Mouse (Mus musculus) liver, postnatal 0 days (tissue): Measurements from ENCODE around the gene Ccnd3. TPM values are rescaled to one million over a fixed set of nuclear protein-coding genes. Genes with fewer than 3 reads are reported as not detected.
A peak's percentile ranks its signal among the peaks of the same experiment; 100 is the strongest.

Source experiments
- ATAC-seq: fragments of 200-750 bp; cut with Nextera tagmentation; 2 replicates; pipeline ENCODE4 v1.8.0; 2017; ENCODE audit warnings: mild to moderate bottlenecking, moderate library complexity
- DNase-seq: peaks from one replicate; pipeline ENCODE4 v3.0.0-alpha.2; 2016
- H3K27ac ChIP-seq: fragments of 300-500 bp; sonication (generic); 2 replicates; pipeline ENCODE4 v1.5.1; 2014; ENCODE audit warnings: antibody characterized with exemption, moderate library complexity, mild to moderate bottlenecking, low read depth
- H3K27me3 ChIP-seq: fragments of 300-500 bp; sonication (generic); 2 replicates; pipeline ENCODE4 v1.6.1; 2014; ENCODE audit warnings: low read length, control low read depth, mixed read lengths; ENCODE audit not compliant: insufficient read depth
- H3K36me3 ChIP-seq: fragments of 300-500 bp; sonication (generic); replicated peaks from 2 replicates; pipeline ENCODE4 v1.6.1; 2014; ENCODE audit warnings: mild to moderate bottlenecking, control low read depth, low read length, moderate library complexity, mixed read lengths; ENCODE audit not compliant: insufficient read depth
- H3K4me1 ChIP-seq: fragments of 300-500 bp; sonication (generic); 2 replicates; pipeline ENCODE4 v1.6.1; 2014; ENCODE audit warnings: antibody characterized with exemption, mild to moderate bottlenecking, control low read depth; ENCODE audit not compliant: insufficient read depth
- H3K4me2 ChIP-seq: fragments of 300-500 bp; sonication (generic); 2 replicates; pipeline ENCODE4 v1.6.1; 2014; ENCODE audit warnings: low read depth, mild to moderate bottlenecking, low read length, moderate library complexity, mixed read lengths
- H3K4me3 ChIP-seq: fragments of 300-500 bp; sonication (generic); 2 replicates; pipeline ENCODE4 v1.5.1; 2014; ENCODE audit warnings: low read depth, low read length
- H3K9ac ChIP-seq: fragments of 300-500 bp; sonication (generic); replicated peaks from 2 replicates; pipeline ENCODE4 v1.6.1; 2014; ENCODE audit warnings: mild to moderate bottlenecking, moderate library complexity
- H3K9me3 ChIP-seq: fragments of 300-500 bp; sonication (generic); 2 replicates; pipeline ENCODE4 v1.6.1; 2016; ENCODE audit warnings: mild to moderate bottlenecking, control low read depth, low read length, mixed read lengths
- CTCF ChIP-seq: sonication (generic); IDR thresholded peaks from 2 replicates; pipeline ENCODE4 v1.5.1; 2016; ENCODE audit warnings: antibody characterized with exemption, low read depth
- EP300 ChIP-seq: IDR thresholded peaks from 2 replicates; pipeline ENCODE4 v1.6.1; 2016; ENCODE audit warnings: antibody characterized with exemption, low read depth, mild to moderate bottlenecking
- WGBS: fragments of 180-500 bp; shearing (Covaris S2); extraction: QIAGEN DNeasy Blood & Tissue Kit; methylation state at CpG from one replicate; pipeline ENCODE4 v1.1.7; 2014; ENCODE audit not compliant: insufficient replicate concordance; 5-methylcytosine and 5-hydroxymethylcytosine counted together
- polyA plus RNA-seq: library from polyadenylated mRNA; unstranded; fragments of >200 nt; fragmentation: Nextera tagmentation; extraction: Ambion mirVana; gene quantifications from 2 replicates; pipeline ENCODE4 v1.2.1, GENCODE M21; 2015

The Ccnd3 gene
- polyA plus RNA-seq, 1 experiment from 2014 or later, result 249 TPM

- Histone ChIP-seq H3K36me3 (peaks cover 3% of the 10 kb centered on the region), H3K4me2 (peak overlapping the region; percentile 58), H3K27me3 (no peaks in the 10 kb centered on the region), H3K4me1 (peaks cover 5% of the 10 kb centered on the region; the same call in 1 of the 2 replicates), H3K4me3 (0 out of 2 replicates have a peak overlapping the region, but pooled peaks have one; percentile 15), H3K9ac (peak overlapping the region; percentile 9; the same call in 1 of the 2 replicates), H3K9me3 (no peaks in the 10 kb centered on the region), H3K27ac (no peak overlapping the region)
- TF ChIP-seq EP300 (no peak), CTCF (peak; percentile 39)
- ATAC-seq (no peak), DNase-seq (no peak)
- 28% methylated on average over 33 of the region's 34 CpGs for WGBS
Measured at GRCm38 (mm10) chr17:47468466-47468865, 36.4 kb upstream of the Ccnd3 start.

- Histone ChIP-seq H3K36me3 (peaks cover 3% of the 10 kb centered on the region), H3K9me3 (no peaks in the 10 kb centered on the region), H3K4me2 (no peak overlapping the region), H3K4me3 (no peak overlapping the region), H3K27ac (no peak overlapping the region), H3K27me3 (no peaks in the 10 kb centered on the region), H3K9ac (no peak overlapping the region), H3K4me1 (peaks cover 12% of the 10 kb centered on the region)
- DNase-seq (no peak), ATAC-seq (no peak)
- 80% methylated on average over 4 of the region's 4 CpGs for WGBS
- no peak for TF ChIP-seq CTCF
- TF ChIP-seq EP300, result no peak
Measured at GRCm38 (mm10) chr17:47469642-47470041, 35.2 kb upstream of the Ccnd3 start.

DNA sequence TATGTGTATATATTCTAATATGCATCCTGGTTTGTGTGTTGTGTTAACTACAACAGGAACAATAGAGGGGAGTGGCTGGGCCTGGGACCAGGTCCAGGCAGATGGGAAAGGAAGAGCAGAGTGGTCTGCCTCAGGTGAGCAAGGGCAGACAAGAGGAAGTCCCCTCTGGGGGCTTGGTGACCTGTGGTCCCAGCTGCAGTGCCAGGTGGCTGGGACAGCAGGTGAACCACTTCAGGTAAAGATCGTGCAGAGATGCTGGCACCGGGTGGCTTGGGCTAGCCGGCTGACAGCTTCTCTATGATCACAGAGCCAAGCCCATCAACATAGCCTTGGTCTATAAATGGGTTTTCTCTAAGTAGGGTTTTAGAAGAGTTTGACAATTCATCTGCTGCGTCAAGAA, 34.7 kb upstream of the Ccnd3 start:
- no peak for TF ChIP-seq EP300
- ATAC-seq (no peak), DNase-seq (no peak)
- Histone ChIP-seq H3K27me3 (no peaks in the 10 kb centered on the region), H3K4me3 (no peak overlapping the region), H3K4me1 (peaks cover 12% of the 10 kb centered on the region), H3K27ac (no peak overlapping the region), H3K9me3 (no peaks in the 10 kb centered on the region), H3K36me3 (peaks cover 3% of the 10 kb centered on the region), H3K9ac (no peak overlapping the region), H3K4me2 (no peak overlapping the region)
- 85% methylated on average over 4 of the region's 4 CpGs for WGBS

DNA sequence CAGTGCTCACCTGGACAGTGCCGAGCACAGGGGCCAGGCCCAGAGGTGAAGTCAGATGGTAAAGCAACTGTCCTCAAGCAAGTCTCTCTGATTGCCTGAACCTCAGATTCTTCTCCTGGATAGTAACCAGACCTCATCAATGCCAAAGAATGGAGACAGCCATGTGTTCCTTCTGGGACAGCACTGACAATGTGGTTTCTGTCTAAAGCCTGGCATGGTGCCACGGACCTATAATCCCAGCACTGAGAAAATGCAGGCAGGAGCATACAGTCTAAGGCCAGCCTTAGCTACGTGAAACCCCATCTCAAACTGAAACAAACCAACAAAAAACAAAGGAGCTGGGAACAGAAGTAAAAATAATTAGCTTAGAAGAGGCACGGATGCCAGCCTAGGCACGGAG, 34.2 kb upstream of the Ccnd3 start:
- H3K9ac ChIP-seq, result no peak overlapping the region
- no peaks in the 10 kb centered on the region for H3K9me3 ChIP-seq
- H3K27me3 ChIP-seq, result no peaks in the 10 kb centered on the region
- H3K4me1 ChIP-seq, result peaks cover 12% of the 10 kb centered on the region
- H3K4me2 ChIP-seq, result no peak overlapping the region
- TF ChIP-seq CTCF (no peak), EP300 (no peak)
- no peak overlapping the region for H3K4me3 ChIP-seq
- WGBS, result 86% methylated on average over 5 of the region's 5 CpGs
- DNase-seq (no peak), ATAC-seq (no peak)
- H3K27ac ChIP-seq, result no peak overlapping the region
- H3K36me3 ChIP-seq, result peaks cover 3% of the 10 kb centered on the region

DNA sequence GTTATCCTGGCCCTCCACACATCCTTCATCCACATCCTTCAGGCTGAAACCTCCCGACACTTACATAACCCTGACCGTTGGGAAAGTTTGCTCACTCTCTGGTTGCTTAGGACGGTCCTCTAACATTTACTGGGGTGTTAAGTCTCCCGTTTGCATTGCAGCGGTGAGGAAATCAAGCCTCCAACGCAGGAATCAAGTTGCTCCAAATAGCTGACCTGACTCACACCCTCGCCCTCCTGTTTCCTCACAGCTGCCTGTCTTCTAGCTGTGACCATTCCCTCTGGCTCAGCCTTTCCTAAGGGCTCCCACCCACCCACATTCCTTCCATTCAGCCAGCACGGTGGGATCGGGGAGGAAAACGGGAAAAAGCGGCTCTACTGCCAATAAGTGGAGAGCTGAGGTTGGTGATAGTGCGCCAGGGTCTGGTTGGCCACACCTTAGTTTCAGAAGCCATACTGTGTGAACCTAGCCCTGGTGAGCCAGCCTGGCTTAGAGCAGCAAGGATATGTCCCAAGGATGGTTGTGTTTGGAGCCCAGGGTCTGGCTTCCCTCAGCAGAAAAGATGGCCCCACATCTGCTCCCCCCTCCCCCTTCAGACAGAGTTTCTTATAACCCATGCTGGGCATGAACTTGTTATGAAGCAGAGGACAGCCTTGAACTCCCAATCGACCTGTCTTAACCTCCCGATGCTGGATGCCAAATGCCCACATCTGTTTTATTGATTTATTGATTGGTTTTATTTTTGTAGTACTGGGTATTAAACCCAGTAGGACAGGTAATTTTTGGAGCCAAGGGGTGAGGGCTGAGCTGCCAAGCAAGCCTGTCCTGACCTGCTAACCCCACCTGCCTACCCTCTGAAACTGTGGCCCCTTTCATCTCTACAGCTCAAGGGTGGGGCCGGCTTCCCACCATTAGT, 32.2 kb upstream of the Ccnd3 start:
- TF ChIP-seq CTCF, result no peak
- TF ChIP-seq EP300, result no peak
- no peak overlapping the region for H3K9ac ChIP-seq
- no peak for DNase-seq
- ATAC-seq, result peak; percentile 55
- H3K36me3 ChIP-seq, result no peaks in the 10 kb centered on the region; the same call in none of the 2 replicates
- WGBS, result 38% methylated on average over 15 of the region's 15 CpGs
- H3K9me3 ChIP-seq, result no peaks in the 10 kb centered on the region
- peak overlapping the region; percentile 6; the same call in 1 of the 2 replicates for H3K4me2 ChIP-seq
- no peak overlapping the region for H3K4me3 ChIP-seq
- H3K27me3 ChIP-seq, result no peaks in the 10 kb centered on the region
- H3K27ac ChIP-seq, result peak overlapping the region; percentile 57
- peaks cover 12% of the 10 kb centered on the region for H3K4me1 ChIP-seq

GRCm38 (mm10) chr17:47473434-47473974, 31.3 kb upstream of the Ccnd3 start:
- Histone ChIP-seq H3K27ac (0 out of 2 replicates have a peak overlapping the region, but pooled peaks have one; percentile 57), H3K4me1 (peaks cover 12% of the 10 kb centered on the region), H3K36me3 (no peaks in the 10 kb centered on the region), H3K9me3 (no peaks in the 10 kb centered on the region), H3K4me3 (no peak overlapping the region), H3K27me3 (no peaks in the 10 kb centered on the region), H3K9ac (no peak overlapping the region), H3K4me2 (peak overlapping the region; percentile 6; the same call in 1 of the 2 replicates)
- peak; percentile 93 for TF ChIP-seq CTCF
- no peak for TF ChIP-seq EP300
- WGBS, result 6% methylated on average over 8 of the region's 8 CpGs
- DNase-seq (peak; percentile 79), ATAC-seq (peak; percentile 52)
